Mouse (Mus musculus): Measurements from ENCODE around the gene Elovl5.

- TF ChIP-seq CTCF (IDR thresholded peaks at IDR 0.05; ENCODE audit: extremely low read depth, insufficient read depth, low read length) = no peak
- no peak for TF ChIP-seq POLR2A (IDR thresholded peaks at IDR 0.05; ENCODE audit: extremely low read depth, insufficient read depth, low read length)
Measured at GRCm38 (mm10) chr9:77930860-77931184, 13.7 kb downstream of the Elovl5 start.

Data from cortical plate, adult 2 months (tissue).